Mouse (Mus musculus): ENCODE results near the gene Plekha7. TPM values are rescaled to one million over a fixed set of nuclear protein-coding genes. Genes with fewer than 3 reads are reported as not detected.

The Plekha7 gene
- polyA plus RNA-seq, 1 experiment from 2014 or later, result 17.4 TPM

GRCm38 (mm10) chr7:116169426-116169825 lies 138.8 kb downstream of the Plekha7 start:
- Histone ChIP-seq H3K4me3 (replicated peaks) (no peak overlapping the region), H3K9ac (no peak overlapping the region), H3K27me3 (replicated peaks) (no peaks in the 10 kb centered on the region), H3K27ac (no peak overlapping the region), H3K4me2 (no peak overlapping the region), H3K9me3 (no peaks in the 10 kb centered on the region), H3K36me3 (no peaks in the 10 kb centered on the region), H3K4me1 (no peaks in the 10 kb centered on the region)
- ATAC-seq (ENCODE audit: insufficient read depth, low FRiP score, low read depth), result no peak
- 80% methylated on average over 4 of the region's 4 CpGs for WGBS

DNA sequence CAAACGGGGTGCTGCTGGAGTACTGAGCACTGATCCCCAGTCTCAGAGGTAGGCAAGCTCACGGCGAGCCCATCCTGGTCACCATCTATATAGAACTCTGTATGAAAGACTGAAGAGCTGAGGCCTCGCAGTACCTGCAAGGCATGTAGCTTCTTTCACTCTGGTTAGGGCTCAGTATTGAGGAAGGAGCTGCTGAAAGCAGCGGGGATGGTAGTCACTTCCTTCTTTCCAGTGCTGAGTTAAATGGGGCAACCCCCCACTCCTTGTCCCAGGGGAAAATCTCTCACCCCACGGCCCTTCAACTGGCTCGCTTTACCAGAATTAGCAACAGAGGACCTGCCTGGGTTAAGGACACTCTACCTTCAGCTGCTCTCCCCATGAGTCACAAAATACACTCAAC lies 140.0 kb downstream of the Plekha7 start:
- Histone ChIP-seq H3K27ac (no peak overlapping the region), H3K4me1 (no peaks in the 10 kb centered on the region), H3K4me2 (no peak overlapping the region), H3K27me3 (replicated peaks) (no peaks in the 10 kb centered on the region), H3K9me3 (no peaks in the 10 kb centered on the region), H3K9ac (no peak overlapping the region), H3K4me3 (replicated peaks) (no peak overlapping the region), H3K36me3 (no peaks in the 10 kb centered on the region)
- 85% methylated on average over 7 of the region's 7 CpGs for WGBS
- ATAC-seq (ENCODE audit: insufficient read depth, low FRiP score, low read depth), result no peak

- H3K27me3 ChIP-seq (replicated peaks), result no peaks in the 10 kb centered on the region
- H3K9ac ChIP-seq, result no peak overlapping the region
- H3K9me3 ChIP-seq, result no peaks in the 10 kb centered on the region
- no peaks in the 10 kb centered on the region for H3K36me3 ChIP-seq
- 80% methylated on average over 12 of the region's 12 CpGs for WGBS
- ATAC-seq (ENCODE audit: insufficient read depth, low FRiP score, low read depth), result no peak
- H3K4me2 ChIP-seq, result no peak overlapping the region
- no peak overlapping the region for H3K27ac ChIP-seq
- H3K4me3 ChIP-seq (replicated peaks), result no peak overlapping the region
- H3K4me1 ChIP-seq, result no peaks in the 10 kb centered on the region; the same call in 1 of the 2 replicates
Observed at GRCm38 (mm10) chr7:116164232-116164631, 143.9 kb downstream of the Plekha7 start.

DNA sequence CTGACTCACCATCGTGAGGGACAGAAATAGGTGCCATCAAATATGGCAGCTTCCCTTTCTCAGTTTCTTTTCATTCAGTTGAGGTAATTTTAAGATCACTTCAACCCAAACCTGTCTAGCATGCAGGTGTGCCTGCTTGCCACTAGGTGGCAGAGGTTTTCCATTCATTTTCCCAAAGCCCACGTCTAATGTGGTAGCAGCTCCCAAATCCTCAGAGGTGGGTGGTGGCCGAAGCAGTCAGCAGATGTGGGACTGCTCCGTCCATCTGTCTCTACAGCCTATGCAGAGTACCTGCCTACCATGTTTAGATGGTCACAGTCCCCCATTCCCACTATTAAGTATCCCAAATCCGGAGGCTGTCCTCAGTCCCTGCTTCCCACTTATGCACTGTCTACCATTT lies 146.6 kb downstream of the Plekha7 start:
- H3K4me1 ChIP-seq, result no peaks in the 10 kb centered on the region; the same call in 1 of the 2 replicates
- no peak overlapping the region for H3K27ac ChIP-seq
- H3K36me3 ChIP-seq, result no peaks in the 10 kb centered on the region
- H3K9ac ChIP-seq, result no peak overlapping the region
- 19% methylated on average over 5 of the region's 5 CpGs for WGBS
- ATAC-seq (ENCODE audit: insufficient read depth, low FRiP score, low read depth), result no peak
- H3K27me3 ChIP-seq (replicated peaks), result no peaks in the 10 kb centered on the region
- no peak overlapping the region for H3K4me3 ChIP-seq (replicated peaks)
- no peak overlapping the region for H3K4me2 ChIP-seq
- H3K9me3 ChIP-seq, result no peaks in the 10 kb centered on the region

DNA sequence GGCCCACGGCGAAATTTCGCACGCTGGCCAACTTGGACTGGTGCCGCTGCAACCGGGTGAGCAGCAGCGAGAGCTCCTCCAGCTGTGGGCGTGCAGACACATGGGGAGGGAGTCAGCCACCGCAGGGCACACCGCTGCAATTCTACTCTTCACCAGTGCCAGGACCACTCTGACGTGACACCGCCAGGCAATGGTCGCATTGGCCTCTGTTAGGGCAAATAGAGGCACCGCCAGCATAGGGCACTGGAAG lies 151.4 kb downstream of the Plekha7 start:
- Histone ChIP-seq H3K9ac (no peak overlapping the region), H3K27ac (no peak overlapping the region), H3K4me3 (replicated peaks) (no peak overlapping the region), H3K27me3 (replicated peaks) (no peaks in the 10 kb centered on the region), H3K36me3 (no peaks in the 10 kb centered on the region), H3K4me1 (no peaks in the 10 kb centered on the region; the same call in 1 of the 2 replicates), H3K9me3 (no peaks in the 10 kb centered on the region), H3K4me2 (no peak overlapping the region)
- no peak for ATAC-seq (ENCODE audit: insufficient read depth, low FRiP score, low read depth)
- 69% methylated on average over 14 of the region's 14 CpGs for WGBS

GRCm38 (mm10) chr7:116156072-116156893 lies 151.9 kb downstream of the Plekha7 start:
- no peak overlapping the region for H3K4me3 ChIP-seq (replicated peaks)
- 62% methylated on average over 17 of the region's 17 CpGs for WGBS
- H3K4me1 ChIP-seq, result no peaks in the 10 kb centered on the region
- no peak overlapping the region for H3K9ac ChIP-seq
- no peak for ATAC-seq (ENCODE audit: insufficient read depth, low FRiP score, low read depth)
- no peaks in the 10 kb centered on the region for H3K36me3 ChIP-seq
- no peaks in the 10 kb centered on the region for H3K27me3 ChIP-seq (replicated peaks)
- H3K9me3 ChIP-seq, result no peaks in the 10 kb centered on the region
- no peak overlapping the region for H3K27ac ChIP-seq
- no peak overlapping the region for H3K4me2 ChIP-seq

GRCm38 (mm10) chr7:116153781-116154368 lies 154.3 kb downstream of the Plekha7 start:
- no peaks in the 10 kb centered on the region for H3K36me3 ChIP-seq
- no peak overlapping the region for H3K4me2 ChIP-seq
- H3K4me1 ChIP-seq, result no peaks in the 10 kb centered on the region
- no peak overlapping the region for H3K27ac ChIP-seq
- no peak overlapping the region for H3K9ac ChIP-seq
- whole genome bisulfite sequencing, result 44% methylated on average over 2 of the region's 2 CpGs
- H3K9me3 ChIP-seq, result no peaks in the 10 kb centered on the region
- H3K4me3 ChIP-seq (replicated peaks), result no peak overlapping the region
- H3K27me3 ChIP-seq (replicated peaks), result no peaks in the 10 kb centered on the region
- no peak for ATAC-seq (ENCODE audit: insufficient read depth, low FRiP score, low read depth)

DNA sequence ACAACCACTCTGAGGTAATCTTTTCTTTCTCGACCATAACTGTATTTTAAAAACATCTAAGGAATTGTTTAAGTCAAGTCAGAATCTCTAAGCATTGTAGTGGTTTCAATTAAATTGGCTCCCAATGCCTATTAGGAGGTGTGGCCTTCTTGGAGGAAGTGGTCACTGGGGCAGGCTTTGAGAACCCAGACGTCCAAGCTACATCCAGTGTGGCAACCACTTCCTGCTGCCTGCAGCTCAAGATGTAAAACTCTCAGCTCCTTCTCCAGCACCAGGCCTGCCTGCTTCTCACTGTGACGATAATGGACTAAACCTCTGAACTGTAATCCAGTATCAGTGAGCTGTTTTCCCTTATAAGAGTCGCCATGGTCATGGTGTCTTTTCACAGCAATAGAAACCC lies 158.6 kb downstream of the Plekha7 start:
- no peaks in the 10 kb centered on the region for H3K9me3 ChIP-seq
- H3K4me2 ChIP-seq, result no peak overlapping the region
- H3K4me1 ChIP-seq, result no peaks in the 10 kb centered on the region
- 66% methylated on average over 4 of the region's 4 CpGs for whole genome bisulfite sequencing
- no peaks in the 10 kb centered on the region for H3K36me3 ChIP-seq
- no peak overlapping the region for H3K27ac ChIP-seq
- no peak for ATAC-seq (ENCODE audit: insufficient read depth, low FRiP score, low read depth)
- no peak overlapping the region for H3K9ac ChIP-seq
- no peak overlapping the region for H3K4me3 ChIP-seq (replicated peaks)
- H3K27me3 ChIP-seq (replicated peaks), result no peaks in the 10 kb centered on the region

DNA sequence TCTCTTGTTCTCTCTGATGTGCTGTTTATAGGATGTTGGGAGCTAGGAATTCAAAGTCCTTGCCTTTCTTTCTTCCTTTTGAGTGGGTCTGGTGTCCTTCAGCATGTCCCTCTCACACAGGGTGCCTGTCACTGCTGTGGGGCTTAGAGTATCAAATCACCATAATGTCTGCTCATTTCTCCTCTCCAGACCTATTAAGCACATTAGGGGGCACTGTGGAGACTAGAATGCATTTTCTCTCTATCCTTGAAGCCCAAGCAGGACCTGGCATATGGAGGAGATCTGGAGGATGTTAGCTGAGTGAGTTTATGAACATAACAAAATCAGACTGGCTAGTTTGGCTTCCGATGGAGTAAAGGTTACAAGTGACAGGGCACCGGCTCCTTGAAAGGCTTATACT lies 161.1 kb downstream of the Plekha7 start:
- no peak overlapping the region for H3K27ac ChIP-seq
- H3K27me3 ChIP-seq (replicated peaks), result no peaks in the 10 kb centered on the region
- 86% methylated on average over 2 of the region's 2 CpGs for WGBS
- H3K4me1 ChIP-seq, result no peaks in the 10 kb centered on the region
- H3K4me3 ChIP-seq (replicated peaks), result no peak overlapping the region
- no peak overlapping the region for H3K4me2 ChIP-seq
- no peaks in the 10 kb centered on the region for H3K36me3 ChIP-seq
- no peaks in the 10 kb centered on the region for H3K9me3 ChIP-seq
- no peak for ATAC-seq (ENCODE audit: insufficient read depth, low FRiP score, low read depth)
- H3K9ac ChIP-seq, result no peak overlapping the region

- Histone ChIP-seq H3K36me3 (no peaks in the 10 kb centered on the region), H3K4me3 (replicated peaks) (no peak overlapping the region), H3K4me1 (no peaks in the 10 kb centered on the region), H3K4me2 (no peak overlapping the region), H3K27me3 (replicated peaks) (no peaks in the 10 kb centered on the region), H3K27ac (no peak overlapping the region), H3K9me3 (no peaks in the 10 kb centered on the region), H3K9ac (no peak overlapping the region)
- 82% methylated on average over 6 of the region's 6 CpGs for WGBS
- ATAC-seq (ENCODE audit: insufficient read depth, low FRiP score, low read depth), result no peak
Observed at GRCm38 (mm10) chr7:116145030-116145429, 163.1 kb downstream of the Plekha7 start.

DNA sequence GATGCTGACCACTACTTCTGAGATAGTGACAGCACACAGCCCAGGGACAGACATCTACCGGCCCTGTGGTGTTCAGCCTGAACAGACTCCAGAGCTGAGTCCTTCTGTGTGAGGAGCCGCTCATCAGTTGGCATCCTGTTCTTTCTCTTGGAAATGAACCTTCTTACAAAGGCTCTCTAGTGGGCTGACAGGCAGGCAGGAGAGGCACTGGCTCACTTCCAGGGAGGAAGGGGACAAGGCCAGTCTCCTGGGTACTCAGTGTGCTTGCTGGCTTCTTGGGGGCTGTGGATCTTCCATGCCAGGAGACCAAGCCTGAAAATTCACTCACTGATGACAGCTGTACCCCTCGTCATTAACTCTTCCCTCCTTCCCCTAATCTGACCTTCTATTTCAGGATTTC lies 170.5 kb downstream of the Plekha7 start:
- 55% methylated on average over 3 of the region's 3 CpGs for WGBS
- no peak overlapping the region for H3K9ac ChIP-seq
- ATAC-seq (ENCODE audit: insufficient read depth, low FRiP score, low read depth), result no peak
- H3K9me3 ChIP-seq, result no peaks in the 10 kb centered on the region
- H3K36me3 ChIP-seq, result no peaks in the 10 kb centered on the region
- H3K27me3 ChIP-seq (replicated peaks), result no peaks in the 10 kb centered on the region
- H3K4me3 ChIP-seq (replicated peaks), result no peak overlapping the region
- no peak overlapping the region for H3K4me2 ChIP-seq
- H3K4me1 ChIP-seq, result no peaks in the 10 kb centered on the region
- H3K27ac ChIP-seq, result no peak overlapping the region

DNA sequence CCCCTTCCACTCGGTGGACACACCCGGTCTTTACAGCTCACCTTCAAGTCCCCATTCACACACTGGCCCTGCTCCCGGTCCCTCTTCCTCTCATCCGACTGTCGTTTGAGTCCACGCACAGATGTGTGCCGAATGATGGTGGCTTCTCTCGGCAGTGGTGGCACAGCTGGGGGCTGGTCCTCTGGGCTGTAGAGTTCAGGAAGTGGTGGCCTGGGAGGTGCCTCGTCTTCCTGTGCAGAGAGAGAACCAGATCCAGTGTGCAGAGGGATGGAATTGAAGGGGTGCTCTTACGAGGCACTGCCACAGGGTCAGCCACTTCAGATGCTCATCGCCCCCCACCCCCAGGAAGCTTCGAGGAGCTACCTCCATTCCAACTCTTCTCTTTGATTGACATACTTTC lies 171.0 kb downstream of the Plekha7 start:
- Histone ChIP-seq H3K4me2 (no peak overlapping the region), H3K27me3 (replicated peaks) (no peaks in the 10 kb centered on the region), H3K9me3 (no peaks in the 10 kb centered on the region), H3K4me3 (replicated peaks) (no peak overlapping the region), H3K36me3 (no peaks in the 10 kb centered on the region), H3K4me1 (no peaks in the 10 kb centered on the region), H3K9ac (no peak overlapping the region), H3K27ac (no peak overlapping the region)
- WGBS, result 74% methylated on average over 12 of the region's 12 CpGs
- no peak for ATAC-seq (ENCODE audit: insufficient read depth, low FRiP score, low read depth)

Data from stomach, embryonic 15.5 days (tissue).